Mouse (Mus musculus) megakaryocyte, embryonic 14.5 days (primary cell): ENCODE measurements around the gene Reep3.

Experiments
- FLI1 ChIP-seq: IDR thresholded peaks from 2 replicates; pipeline ENCODE4 v1.6.1; 2012; ENCODE audit warnings: low read length, inconsistent platforms, mixed read lengths
- GATA1 ChIP-seq: IDR thresholded peaks from 3 replicates; pipeline ENCODE4 v1.6.1; 2012; ENCODE audit warnings: mixed read lengths, low read length, inconsistent platforms, borderline replicate concordance

DNA sequence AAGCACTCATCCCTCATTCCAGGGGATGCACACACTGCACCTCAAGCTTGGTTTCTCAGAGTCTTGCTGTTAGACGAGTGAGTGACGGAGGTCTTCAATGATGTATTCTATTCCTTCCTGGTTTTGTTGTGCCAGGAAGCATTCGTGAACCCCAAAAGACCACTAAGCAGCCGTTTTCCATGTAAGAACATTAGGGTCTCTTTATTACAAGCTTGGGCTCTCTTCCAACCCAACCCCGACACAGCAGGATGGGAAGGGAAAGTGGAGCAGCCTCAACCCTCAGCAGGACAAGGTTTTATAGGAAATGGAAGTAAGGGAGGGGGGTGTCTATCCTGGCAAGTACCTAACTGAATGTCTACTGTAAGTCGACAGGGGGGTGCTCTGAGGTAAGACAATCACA lies 38.0 kb downstream of the Reep3 start:
- TF ChIP-seq GATA1 = no peak
- TF ChIP-seq FLI1 = no peak
